Mouse (Mus musculus) lung, postnatal 36 days (tissue): ENCODE results near the gene Ifnl2.
"Not testable (repeated sequence)": the region's sequence is repeated elsewhere in the genome, so short reads cannot be mapped to it uniquely, and the experiment has no call there.

Source experiments
- DNase-seq: peaks from one replicate; pipeline ENCODE4 v3.0.0; 2022; ENCODE audit warnings: mixed read lengths

Gene Ifnl2

DNA sequence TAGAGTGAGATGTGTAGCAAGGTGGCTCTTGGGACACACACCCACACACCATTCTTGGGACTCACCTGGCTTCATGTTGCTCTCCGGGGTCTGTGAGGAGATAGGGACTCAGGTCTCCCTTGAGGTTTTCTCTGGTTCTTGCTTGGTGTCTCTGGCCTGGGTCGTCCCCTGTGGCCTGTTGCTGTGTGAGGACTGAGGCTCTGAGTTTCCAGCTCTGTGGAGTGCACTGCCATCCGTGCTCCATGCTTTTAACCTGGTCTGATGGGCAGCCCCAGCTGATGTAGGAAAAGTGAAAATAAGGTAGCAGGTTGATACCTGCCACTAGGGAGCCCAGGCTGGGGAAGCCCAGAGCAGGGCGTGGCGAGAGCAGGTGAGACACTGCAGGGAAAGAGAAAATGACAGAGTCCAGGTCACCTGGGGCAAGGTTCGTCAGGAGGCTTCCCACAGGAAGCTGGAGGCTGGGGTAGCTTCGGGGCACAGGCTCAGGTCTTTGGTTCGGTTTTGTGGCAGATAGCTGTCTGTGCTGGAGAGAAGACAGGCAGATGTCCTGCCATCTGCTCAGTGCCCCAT lies at the start of gene Ifnl2:
TSS of gene Ifnl2 (minus strand) at position 51 of the 570 bp plus-strand sequence.
- DNase-seq = not testable (repeated sequence)

DNA sequence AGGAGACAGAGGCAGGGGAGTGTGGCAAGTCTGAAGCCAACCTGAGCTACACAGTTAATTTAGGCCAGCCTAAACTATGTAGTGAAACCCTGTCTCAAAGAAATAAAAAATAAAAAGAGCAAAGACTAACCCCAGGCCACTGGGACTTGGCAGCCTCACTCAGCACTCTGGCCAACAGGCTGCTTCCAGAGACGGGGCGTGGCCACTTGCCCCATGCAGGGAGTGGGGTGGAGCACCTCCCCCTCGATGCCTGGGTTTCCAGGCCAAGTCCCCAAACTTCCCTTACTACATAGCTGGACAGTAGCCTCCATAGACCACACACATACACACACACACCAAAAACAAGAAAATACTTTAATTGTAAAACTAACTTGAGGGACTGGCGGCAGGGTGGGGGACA lies 48.2 kb upstream of the Ifnl2 start:
- peak; percentile 80 for DNase-seq

DNA sequence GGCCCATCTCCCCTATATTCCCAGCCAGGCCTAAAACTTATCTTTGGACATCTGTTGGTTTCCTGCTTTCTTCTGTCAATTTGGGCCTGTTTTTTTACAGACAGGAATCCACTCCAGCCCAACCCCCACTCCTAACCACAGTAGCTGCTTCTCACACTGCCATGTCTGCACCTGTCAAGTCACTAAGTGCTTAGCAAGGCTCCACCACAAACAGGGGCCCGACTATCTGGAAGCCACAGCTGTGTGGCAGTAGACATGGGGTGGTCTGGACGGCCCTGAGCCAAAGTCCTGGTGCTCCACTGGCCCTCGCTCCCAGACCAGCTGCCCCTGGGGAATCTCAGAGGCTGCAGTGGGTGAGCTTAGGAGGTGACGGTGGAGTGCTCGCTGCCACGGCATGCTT lies 47.5 kb upstream of the Ifnl2 start:
- DNase-seq = no peak

DNA sequence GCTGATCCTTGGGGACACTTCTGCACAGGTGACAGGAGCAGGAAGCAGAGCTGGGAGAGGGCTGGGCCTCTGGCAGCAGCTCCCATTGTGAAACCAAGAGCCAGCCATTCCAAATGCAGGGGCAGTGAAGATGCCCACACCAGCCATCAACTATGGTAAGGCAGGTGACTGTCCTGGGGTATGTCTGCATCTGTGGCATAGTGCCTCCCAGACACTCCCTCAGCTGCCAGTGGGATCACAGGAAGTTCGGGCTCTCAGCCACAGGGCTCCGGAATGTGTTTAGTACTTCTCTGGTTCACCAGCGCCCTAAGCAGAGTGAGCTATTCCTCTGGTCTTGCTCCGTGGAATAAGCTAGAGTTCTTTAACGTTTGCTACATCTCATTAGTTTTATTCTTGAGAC lies 46.8 kb upstream of the Ifnl2 start:
- no peak for DNase-seq

DNA sequence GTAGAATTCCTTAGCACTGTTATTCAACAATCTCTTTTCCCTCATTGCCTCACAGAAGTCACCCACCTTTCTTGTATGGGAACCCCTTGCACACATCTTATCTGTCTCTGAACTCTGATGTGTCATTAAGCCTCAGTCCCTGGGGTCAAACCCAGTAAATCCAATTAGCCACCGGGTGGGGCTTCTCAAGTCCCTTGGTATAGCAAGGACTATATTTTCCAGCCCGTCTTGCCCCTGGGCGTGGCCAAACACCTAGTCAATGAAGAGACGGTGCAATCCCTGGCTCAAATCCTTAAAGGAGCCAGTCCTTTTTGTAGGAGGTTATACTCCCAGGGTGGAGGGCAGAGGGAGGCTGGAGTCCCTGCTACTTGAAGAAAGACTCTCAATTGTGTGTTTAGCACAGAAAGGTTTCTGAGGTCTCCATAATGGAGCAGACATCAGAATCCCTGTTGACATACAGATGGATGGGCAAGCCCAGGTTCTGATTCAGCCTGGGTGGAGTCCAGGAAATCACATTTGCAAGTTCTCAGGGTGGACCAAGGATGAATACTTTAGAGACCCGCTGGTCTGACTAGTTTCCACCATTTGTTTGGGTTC lies 45.8 kb upstream of the Ifnl2 start:
- no peak for DNase-seq

DNA sequence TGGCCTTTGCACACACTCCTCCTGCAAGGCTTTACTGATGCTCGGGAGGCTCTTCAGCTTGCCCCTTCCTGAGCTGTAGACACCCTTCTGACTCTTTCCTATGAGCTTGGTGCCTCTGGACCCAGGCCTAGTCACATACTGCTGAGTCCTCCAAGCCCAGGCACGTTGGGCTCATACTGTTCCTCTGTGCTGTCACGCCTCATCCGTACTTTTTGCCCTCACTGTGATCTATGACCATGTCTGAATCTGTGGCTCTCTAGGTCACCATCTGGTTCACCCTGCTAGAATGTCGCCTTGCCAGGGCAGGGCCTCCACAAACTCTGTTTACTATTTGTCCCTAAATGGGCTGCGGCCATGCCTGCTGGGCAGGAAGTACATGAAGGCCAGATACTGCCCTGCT lies 42.8 kb upstream of the Ifnl2 start:
- DNase-seq = no peak

DNA sequence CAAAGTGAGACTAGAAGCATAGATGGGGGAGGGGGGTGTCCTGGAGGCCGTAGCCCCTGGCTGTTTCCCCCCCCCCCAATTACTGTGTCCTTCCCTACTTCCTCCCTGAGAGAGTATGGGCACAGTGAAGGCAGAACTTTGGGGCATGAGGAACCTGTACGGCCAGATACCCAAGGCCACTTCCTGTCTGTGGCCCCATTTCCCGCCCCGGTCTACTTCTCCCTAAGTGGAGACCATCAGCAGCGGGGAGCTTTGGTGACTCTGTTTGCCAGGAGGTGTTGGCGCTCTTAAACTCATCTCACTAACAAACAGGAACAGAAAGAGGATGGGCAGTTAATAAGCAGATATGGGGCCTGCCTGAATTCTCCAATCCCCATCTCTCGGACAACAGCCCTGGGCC lies 37.4 kb upstream of the Ifnl2 start:
- DNase-seq = no peak

DNA sequence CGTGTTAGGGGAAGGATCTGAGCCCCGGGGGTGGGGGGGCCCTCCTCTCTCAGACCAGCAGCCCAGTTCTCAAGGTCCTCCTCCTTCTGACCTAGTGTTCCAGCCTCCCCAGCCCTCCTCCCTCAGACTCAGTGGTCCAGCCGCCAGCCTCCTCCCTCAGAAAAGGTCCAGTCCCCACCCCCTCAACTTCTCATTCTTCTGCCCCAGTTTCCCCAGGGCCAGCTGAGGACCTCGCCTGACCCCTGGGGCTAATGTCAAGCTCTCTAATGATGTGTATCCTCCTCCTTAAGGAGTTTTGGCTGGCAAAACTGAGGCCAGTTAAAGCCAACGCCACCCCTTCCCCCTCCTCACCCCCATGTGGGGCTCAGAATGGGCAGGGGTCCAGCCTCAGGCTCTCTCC lies 36.9 kb upstream of the Ifnl2 start, which contains the start of gene Nccrp1:
TSS of gene Nccrp1 (minus strand) at position 101 of the 400 bp plus-strand sequence.
- DNase-seq = no peak

DNA sequence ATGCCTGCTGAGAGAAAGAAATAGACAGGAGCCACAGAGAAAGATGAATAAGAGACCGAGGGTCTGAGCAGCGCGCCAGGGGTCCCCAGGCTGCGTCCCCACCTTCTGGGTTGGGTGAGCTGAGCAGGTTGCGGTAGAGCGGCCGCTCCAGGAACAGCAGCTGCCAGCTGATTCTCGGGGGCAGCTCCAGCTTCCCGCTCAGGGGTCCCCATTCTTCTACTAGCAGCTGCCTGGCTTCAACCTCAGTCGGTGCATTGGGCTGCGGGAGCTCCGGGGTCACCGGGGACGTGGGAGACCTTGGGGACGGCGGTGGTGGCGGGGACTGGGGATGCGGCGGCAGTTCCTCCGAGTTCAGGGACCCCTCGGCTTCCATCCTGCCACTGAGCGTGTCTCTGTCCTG lies 36.4 kb upstream of the Ifnl2 start:
- DNase-seq = no peak

DNA sequence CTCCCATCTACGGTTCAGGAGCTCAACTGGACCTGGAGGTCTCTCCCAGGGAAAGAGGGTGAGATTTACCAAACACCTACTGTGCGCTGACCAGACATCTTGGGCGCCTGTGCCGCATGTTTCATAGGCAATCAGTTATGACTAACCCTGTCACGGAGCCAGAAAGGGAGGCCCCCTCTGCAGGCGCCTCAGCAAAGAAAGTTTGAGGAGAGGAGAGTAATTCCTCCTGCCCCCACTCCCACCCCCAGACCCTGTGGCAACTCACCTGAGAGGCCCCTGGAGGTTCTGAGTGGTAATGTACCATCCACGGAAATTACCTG lies 35.6 kb upstream of the Ifnl2 start:
- DNase-seq = no peak

DNA sequence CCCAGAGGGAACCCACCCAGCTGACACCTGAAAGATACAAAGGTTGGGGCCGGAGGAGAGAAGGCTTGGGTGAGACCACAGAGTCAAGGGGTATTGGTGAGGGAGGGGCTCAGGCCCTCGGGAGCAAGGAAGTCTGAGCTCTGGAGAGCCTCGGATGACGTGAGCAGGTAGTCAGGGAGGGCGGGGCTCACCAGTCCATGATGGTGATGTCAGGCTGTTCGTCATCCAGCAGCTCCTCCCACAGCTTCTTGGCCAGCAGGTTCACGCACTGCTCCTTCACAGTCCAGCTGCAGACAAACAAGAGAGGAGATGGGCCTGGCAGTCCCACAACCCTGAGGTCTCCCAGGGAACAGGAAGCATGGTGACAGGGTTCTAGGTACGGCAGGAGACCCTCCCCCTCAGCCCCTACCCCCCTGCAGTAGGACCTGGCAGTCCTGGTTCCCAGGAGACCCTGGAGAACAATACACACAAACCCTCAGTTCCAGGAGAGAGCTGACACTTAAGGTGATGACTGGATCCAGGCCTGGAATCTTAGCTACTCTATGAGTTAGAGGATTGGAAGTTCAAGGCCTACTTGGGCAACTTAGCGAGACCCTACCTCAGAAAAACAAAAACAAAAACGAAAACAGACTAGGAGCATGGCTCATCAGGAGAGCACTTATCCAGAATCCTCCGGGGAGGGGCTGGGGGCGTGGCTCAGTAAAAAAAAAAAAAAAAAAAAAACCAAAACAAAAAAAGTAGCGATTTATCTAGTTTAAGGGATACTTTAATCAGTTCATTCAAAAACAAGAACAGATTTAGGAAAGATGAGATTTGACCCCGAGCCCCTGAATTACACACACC lies 35.0 kb upstream of the Ifnl2 start:
- no peak for DNase-seq

DNA sequence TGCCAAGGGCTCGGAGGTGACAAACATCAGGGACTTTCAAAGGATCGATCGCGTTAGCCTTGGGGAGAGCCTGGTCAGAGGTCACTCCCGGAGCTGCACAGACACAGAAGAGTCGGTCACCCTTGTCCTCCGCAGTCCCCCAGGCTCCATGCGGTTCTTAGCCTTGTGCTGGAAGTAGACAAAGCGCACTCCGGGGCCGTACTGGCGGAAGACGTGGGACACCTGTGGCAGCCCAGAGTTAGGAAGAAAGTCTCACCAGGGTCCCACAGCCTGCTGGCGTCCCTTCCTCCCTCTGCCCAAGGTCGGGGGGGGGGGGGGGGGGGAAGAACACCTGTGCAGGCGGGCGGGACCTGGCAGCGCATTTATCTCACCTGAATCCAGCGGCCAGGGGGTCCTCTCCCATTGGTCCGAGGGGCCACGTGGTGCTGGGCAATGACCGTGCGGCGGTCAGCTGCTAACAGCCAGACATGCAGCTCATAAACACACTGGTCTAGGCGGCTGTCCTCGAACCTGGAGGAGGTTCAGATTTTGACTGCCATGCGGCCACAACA lies 33.9 kb upstream of the Ifnl2 start:
- DNase-seq = no peak

DNA sequence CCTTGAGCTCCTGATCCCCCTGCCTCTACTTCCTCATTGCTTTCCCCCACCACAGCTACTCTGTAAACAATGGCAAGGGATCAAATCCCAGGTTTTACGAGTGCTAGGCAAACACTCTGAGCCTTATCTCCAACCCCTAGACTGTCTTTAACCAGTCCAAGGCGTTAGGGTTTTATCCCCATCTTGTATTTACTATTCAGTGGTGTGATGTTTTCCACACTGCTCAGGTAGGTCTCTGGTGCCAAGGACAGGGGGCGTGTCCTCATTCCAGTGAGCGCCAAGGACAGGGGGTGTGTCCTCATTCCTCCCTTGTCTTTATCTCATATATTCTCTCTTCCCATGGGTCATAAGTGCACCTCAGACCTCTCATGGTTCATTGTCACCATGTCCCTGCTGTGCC lies 30.3 kb upstream of the Ifnl2 start, which contains the start of gene Sycn:
TSS of gene Sycn (plus strand) at position 360 of the 400 bp plus-strand sequence.
- DNase-seq = no peak

DNA sequence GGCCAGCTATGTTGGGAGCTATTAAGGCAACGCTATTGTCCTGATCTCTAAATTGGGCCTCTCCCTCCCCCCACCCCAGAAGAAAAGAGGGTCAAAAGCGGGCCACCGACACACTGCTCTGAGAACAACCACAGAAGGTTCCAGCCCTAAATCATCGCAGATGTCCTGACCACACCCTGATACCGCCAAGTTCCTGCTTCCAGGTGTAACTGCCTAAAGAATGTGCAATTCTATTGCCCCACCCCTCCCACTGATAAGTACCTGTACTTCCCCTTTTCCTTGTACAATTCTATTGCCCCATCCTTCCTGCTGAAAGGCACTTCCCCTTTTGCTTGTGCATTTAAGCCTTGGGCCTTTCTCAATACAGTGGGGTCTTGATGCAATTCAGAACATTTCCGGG lies 28.6 kb upstream of the Ifnl2 start:
- not testable (repeated sequence) for DNase-seq

DNA sequence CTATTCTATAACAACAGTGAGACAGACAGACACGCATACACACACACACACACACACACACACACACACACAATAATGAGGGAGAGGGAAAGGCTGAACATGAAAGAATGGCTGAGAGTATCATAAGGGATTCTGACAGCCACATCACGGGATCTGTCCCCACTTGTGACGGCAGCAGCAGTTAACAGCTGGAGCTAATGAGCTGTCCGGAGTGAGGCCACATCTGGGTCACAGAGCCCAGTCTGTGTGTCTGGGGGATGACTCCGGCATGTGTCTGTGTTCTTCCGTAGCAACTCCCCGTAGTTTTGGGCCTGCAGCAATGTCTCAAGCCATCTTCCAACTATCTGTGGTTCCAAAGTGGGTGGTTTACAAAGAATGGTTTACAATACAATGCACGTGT lies 21.8 kb upstream of the Ifnl2 start:
- no peak for DNase-seq

DNA sequence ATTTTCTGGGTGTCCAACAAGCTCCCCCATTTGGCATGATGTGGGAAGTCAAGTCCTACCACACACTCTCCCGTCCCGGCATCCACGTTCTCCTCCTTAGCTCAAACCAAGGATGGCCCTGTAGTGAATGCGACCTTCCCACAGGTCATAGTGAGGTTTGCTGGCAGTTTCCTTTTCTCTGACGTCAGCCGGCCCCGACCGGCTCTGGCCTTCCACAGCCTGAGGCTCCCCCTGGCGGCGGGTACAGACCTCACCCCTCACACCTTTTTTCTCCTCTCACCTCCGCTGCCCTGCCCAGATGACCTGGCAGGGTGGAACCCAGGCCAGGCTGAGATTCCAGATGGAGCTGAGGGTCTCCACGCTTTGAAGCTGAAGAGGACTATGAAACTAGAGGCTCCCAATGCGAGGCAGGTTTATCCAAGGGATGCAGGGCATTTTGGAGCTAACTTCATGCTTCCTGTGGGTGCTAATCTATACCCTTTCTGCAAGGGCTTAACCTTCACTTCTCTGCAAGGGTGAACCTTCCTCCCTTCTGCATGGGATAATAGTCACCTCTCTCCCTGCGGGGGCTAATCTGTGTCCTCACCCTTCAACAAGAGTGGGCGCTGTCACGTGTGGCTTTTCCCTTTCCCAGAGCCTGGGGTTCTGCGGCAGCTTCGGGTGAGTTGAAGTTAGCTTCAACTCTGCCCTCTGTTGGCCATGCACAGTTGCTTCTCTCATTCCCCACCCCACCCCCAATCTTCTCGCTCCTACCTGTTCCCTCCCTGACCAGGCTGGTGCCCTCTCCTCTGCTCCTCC lies 17.9 kb upstream of the Ifnl2 start:
- DNase-seq = peak; percentile 91

DNA sequence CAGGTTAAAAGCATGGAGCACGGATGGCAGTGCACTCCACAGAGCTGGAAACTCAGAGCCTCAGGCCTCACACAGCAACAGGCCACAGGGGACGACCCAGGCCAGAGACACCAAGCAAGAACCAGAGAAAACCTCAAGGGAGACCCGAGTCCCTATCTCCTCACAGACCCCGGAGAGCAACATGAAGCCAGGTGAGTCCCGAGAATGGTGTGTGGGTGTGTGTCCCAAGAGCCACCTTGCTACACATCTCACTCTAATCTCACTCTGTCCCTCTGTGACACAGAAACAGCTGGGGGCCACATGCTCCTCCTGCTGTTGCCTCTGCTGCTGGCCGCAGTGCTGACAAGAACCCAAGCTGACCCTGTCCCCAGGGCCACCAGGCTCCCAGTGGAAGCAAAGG lies 12.3 kb upstream of the Ifnl2 start, which contains the start of gene Ifnl3:
TSS of gene Ifnl3 (plus strand) at position 301 of the 400 bp plus-strand sequence.
- not testable (repeated sequence) for DNase-seq

DNA sequence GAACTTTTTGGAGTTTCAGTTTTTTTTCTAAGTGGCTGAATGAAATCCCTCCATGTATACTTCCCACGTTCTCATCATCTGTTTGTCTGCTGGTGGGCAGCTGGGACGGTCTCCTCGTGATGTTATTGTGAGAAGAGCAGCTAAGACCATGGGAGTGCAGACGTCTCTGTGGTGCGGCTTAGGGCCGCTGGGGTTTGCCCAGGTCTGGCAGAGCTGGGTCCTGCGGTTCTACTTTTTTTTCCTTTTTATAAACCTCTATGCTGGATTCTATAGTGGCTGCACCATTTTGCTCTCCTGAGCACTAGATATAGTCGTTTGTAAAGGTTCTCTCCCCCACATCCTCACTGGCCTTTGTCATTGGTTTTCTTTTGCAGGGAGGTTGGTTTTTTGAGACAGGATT lies 1.2 kb upstream of the Ifnl2 start:
- DNase-seq = no peak

DNA sequence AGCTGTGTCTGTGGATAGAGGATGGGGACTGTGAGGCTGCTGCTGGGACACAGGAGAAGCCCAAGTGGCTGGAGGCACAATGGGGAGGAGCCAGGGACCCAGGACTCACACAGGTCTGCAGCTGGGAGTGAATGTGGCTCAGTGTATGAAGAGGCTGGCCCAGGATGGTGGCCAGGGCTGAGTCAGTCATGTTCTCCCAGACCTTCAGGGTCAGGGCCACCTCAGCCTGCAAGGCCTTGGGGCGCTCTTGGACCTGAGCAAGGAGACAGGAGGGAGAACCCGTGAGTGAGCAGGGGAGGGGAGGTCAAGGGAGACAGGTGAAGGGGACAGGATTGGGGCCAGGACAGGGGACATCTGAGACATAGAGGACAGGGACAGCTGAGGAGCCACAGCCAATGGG lies 1.1 kb downstream of the Ifnl2 start:
- DNase-seq = not testable (repeated sequence)

DNA sequence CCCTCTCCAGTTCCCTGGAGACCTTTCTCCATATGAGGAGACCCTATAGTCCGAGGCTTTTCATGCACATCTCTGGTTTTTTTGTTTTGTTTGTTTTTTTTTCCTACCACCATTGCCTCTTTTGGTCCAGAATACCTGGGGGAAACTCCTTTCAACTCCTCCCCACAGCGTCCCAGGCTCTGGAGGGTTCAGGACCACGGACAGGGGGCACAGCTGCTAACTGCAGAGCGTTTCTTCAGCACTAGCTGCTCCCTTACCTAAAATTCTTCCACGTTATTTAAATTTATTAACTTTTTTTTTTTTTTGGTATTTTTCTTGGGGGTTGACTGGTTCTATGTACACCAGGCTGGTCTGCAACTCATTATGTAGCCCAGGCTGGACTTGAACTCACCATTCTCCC lies 4.7 kb downstream of the Ifnl2 start:
- no peak for DNase-seq

DNA sequence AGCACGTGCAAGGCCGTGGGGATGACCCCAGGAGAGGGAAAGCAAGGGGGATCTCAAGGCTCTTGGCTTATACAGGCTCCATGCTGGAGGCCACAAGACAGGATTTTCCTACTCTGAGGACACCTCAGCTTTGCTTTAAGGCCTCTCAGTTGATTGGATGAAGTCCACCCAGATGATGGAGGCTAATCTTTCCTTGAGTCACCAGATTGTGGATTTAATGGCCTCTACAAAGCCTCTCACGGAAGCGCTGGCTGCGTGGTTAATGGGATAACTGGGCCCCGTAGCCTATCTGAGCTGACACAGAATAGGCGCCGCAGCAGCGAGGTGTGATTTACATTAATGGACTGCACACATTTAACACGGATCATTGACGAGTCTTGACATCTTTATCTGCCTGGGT lies 14.8 kb downstream of the Ifnl2 start:
- no peak for DNase-seq

DNA sequence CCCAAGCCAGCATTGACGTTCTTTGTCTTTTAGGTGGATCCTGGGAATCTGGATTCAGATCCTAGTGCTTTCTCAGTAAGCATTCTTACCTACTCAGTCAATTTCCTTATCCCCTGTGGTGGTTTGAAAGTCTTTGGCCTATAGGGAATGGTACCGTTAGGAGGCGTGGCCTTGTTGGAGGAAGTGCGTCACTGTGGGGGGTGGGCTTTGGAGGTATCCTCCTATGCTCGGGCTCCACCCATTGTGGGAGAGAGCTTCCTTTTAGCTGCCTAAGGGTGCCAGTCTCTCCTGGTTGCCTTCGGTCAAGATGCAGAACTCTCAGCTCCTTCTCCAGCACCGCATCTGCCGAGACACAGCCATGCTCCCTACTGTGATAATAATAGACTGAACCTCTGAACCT lies 17.9 kb downstream of the Ifnl2 start:
- no peak for DNase-seq

DNA sequence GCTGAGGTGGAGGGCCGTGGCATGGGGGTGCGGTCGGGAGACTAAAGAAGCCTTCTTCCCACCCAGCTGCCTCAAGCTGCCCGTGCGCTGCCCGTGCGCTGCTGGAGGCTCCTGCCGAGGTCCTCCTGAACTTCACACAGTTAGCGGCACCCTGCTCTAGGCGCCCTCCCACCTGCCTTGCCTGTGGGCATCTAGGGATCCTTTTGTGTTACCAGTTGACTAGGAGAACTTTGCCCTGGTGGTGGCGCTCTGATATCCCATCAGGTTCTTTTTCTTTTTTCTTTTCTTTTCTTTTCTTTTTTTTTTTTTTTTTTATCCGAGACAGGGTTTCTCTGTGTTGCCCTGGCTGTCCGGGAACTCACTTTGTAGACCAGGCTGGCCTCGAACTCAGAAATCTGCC lies 19.4 kb downstream of the Ifnl2 start:
- no peak for DNase-seq
